Mouse (Mus musculus): ENCODE measurements around the gene Adgrg5. TPM values are rescaled to one million over a fixed set of nuclear protein-coding genes. Genes with fewer than 3 reads are reported as not detected.

Gene Adgrg5
- 0.98 TPM for polyA plus RNA-seq (2017; shearing (Covaris generic))

GRCm38 (mm10) chr8:94923405-94923804 is at the start of gene Adgrg5:
TSS of gene Adgrg5 (plus strand) at chr8:94923694.

GRCm38 (mm10) chr8:94876197-94876730 is 47.2 kb upstream of the Adgrg5 start, which contains the start of gene Dok4:
TSS of gene Dok4 (minus strand) at chr8:94876330.

GRCm38 (mm10) chr8:94917851-94918495 is 5.5 kb upstream of the Adgrg5 start, which contains the start of gene Ccdc102a:
TSS of gene Ccdc102a (minus strand) at chr8:94918098.

GRCm38 (mm10) chr8:94974467-94975165 is 51.1 kb downstream of the Adgrg5 start, which contains the start of gene Adgrg1:
TSS of gene Adgrg1 (plus strand) at chr8:94974751.

Other genes with a start within 250 kb of the Adgrg5 start
- gene Pllp, start 227.4 kb upstream of the Adgrg5 start, polyA plus RNA-seq (2017; shearing (Covaris generic)): 0.30 TPM
- not detected for gene Ccl22, start 178.1 kb upstream of the Adgrg5 start, polyA plus RNA-seq (2017; shearing (Covaris generic))
- gene Cx3cl1, start 151.7 kb upstream of the Adgrg5 start, polyA plus RNA-seq (2017; shearing (Covaris generic)): not detected
- not detected for gene Ccl17, start 113.2 kb upstream of the Adgrg5 start, polyA plus RNA-seq (2017; shearing (Covaris generic))
- gene Coq9, start 85.4 kb upstream of the Adgrg5 start, polyA plus RNA-seq (2017; shearing (Covaris generic)): 44.9 TPM
- 86.0 TPM for gene Ciapin1, start 85.3 kb upstream of the Adgrg5 start, polyA plus RNA-seq (2017; shearing (Covaris generic))
- gene Polr2c, start 66.2 kb upstream of the Adgrg5 start, polyA plus RNA-seq (2017; shearing (Covaris generic)): 88.2 TPM
- 1.6 TPM for gene Dok4, start 47.4 kb upstream of the Adgrg5 start, polyA plus RNA-seq (2017; shearing (Covaris generic))
- 1.2 TPM for gene Ccdc102a, start 5.6 kb upstream of the Adgrg5 start, polyA plus RNA-seq (2017; shearing (Covaris generic))
- 0.16 TPM for gene Adgrg1, start 51.1 kb downstream of the Adgrg5 start, polyA plus RNA-seq (2017; shearing (Covaris generic))
- 3.1 TPM for gene Adgrg3, start 94.0 kb downstream of the Adgrg5 start, polyA plus RNA-seq (2017; shearing (Covaris generic))
- not detected for gene Drc7, start 131.4 kb downstream of the Adgrg5 start, polyA plus RNA-seq (2017; shearing (Covaris generic))
- gene Katnb1, start 157.5 kb downstream of the Adgrg5 start, polyA plus RNA-seq (2017; shearing (Covaris generic)): 11.8 TPM